Mouse (Mus musculus): ENCODE measurements around the gene Coa5. TPM values are rescaled to one million over a fixed set of nuclear protein-coding genes. Genes with fewer than 3 reads are reported as not detected.

Gene Coa5
- total RNA-seq, 1 experiment from 2014 or later = 66.7 TPM

DNA sequence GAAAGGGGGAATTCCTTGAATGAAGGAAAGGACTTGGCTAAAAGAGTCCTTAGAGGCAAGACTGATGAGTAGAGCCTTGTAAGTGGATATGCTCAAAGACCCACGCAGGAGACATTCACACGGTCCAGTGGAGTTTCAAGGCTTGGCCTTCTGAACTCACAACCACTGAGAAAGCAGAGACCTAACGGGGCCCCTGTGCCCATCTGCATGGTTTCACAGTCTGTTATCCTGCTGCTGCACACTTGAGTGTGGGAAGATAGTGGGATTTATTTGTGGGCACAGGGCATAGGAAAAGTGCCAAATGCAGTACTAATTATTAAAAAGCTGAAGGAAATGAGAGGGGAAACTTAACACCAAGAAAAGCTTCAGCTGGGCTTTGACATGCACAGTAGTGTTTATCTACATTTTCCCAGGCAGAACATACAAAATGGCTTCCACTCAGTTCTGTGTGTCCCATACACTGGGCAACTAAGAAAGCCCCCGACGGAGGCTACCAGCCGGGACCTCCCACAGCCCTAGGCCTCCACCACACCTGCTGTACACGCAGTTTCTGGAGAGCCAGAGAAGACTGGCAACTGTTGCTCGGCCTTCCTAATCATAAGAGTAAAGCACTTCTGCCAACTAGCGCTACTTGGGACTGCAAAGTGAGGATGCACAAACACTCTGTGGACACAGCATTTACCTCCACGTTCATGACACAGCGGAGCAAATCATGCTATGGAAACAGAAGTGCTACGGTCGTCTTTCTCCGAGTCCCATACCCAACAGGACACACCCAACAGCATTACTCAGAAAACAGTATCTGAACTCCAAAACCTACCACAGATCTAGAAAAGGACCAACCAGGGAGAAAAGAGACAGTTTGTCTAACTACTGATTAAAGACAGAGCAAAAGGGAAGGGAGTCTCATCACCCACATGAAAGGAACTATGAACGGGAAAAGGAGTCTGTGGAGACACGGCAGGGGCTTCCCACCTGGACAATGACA is 13.2 kb upstream of the Coa5 start:
- no peak for ATAC-seq (replicated peaks; ENCODE audit: insufficient number of reproducible peaks, low FRiP score, low TSS enrichment, poor library complexity, severe bottlenecking)

DNA sequence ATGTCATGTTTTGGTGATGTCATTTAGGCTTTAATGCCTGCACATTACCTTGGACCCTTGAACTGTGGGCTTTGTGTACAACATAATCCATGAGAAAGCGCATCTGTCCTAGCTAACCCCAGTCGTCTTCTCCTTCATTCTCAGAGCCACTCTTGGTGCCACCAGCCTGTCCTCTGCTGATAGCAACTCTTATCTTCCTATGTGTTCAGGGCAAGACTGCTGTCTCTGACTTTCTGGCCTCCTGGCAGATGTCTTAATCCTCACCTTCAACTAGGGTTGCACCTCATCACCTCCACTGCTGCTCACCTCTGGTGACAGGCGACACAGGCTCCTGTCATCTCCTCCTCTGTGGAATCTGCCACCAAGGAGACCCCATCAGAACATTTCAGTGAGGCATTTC is 6.5 kb upstream of the Coa5 start:
- ATAC-seq (replicated peaks; ENCODE audit: insufficient number of reproducible peaks, low FRiP score, low TSS enrichment, poor library complexity, severe bottlenecking) = no peak

DNA sequence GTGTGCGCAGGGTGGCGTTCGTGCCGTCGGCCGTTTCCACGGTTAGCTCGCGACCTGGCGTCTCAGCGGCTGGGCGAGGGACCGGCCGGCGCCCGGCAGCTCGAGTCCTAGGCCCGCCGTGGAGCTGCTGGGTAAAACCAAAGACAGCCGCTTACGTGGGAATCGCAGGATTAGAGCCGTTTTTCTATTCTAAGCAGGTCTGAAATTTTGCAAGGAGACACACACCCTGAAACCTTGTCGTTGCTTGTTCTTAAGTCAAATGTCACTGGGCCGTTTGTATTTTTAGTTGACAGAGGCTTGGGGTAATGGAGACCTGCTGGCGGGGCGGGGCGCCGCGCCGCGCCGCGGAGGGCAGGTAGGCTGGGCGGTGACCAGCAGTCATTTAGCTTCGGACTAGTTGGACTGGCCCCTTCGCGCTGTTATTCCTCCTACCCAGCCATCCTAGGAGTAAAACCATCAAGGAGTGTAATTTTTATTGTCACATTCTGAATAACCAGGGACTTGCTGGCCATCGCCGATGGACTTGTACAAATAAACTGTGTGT is 466 bp upstream of the Coa5 start:
- no peak for ATAC-seq (replicated peaks; ENCODE audit: insufficient number of reproducible peaks, low FRiP score, low TSS enrichment, poor library complexity, severe bottlenecking)

DNA sequence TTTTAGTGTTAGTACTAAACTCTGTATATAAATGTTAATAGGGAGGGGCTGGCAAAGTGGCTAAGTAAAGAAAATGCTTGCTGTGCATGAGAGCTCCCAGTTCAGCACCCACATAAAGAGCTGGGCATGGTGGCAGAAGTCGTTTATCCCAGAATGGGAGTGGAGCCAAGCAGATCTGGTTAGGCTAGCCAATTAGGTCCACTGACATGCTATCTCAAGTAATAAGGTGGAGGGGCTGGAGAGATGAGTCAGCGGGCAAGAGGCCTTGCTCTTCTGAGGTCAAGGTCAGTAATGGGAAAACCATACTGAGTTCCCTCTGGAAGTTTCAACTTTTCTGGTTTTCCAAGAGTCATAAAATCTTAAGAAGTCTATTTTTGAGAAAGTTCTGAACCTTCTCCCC is 992 bp downstream of the Coa5 start:
- ATAC-seq (replicated peaks; ENCODE audit: insufficient number of reproducible peaks, low FRiP score, low TSS enrichment, poor library complexity, severe bottlenecking) = no peak

DNA sequence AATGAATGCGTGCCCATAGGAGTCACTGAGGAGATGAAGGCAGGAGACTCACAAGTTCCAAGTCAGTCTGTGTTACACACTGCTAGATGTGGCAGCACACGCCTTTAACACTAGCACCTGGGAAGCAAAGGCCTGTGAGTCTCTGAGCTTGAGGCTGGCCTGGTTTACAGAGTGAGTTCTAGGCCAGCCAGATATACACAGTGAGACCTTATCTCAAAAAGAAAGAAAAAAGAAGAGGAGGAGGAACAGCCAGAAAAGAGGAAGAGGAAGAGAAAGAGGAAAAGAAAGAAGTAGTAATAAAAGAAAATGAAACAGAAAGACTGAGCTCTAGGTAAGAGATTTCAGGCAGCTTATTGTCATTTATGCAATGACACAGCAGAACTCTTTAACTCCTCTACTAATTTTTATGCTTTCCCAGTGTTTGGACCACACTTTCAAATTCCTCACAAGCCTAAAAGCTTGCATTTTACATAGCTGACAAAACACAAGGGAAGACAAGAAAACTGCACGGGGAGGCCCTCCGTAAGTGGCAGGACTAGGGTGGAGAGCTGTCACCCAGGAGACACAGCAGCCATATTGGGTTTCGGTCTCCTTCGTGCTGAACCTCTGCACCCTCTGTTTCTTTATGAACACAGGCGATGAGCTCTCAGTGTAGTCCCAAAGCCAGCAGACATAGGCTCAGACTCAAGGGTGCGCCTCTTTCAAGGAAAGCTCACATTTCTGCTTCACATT is 2.6 kb downstream of the Coa5 start:
- ATAC-seq (replicated peaks; ENCODE audit: insufficient number of reproducible peaks, low FRiP score, low TSS enrichment, poor library complexity, severe bottlenecking) = no peak

GRCm38 (mm10) chr1:37419420-37419819 is 10.5 kb downstream of the Coa5 start:
- peak; percentile 100 for ATAC-seq (replicated peaks; ENCODE audit: insufficient number of reproducible peaks, low FRiP score, low TSS enrichment, poor library complexity, severe bottlenecking)

DNA sequence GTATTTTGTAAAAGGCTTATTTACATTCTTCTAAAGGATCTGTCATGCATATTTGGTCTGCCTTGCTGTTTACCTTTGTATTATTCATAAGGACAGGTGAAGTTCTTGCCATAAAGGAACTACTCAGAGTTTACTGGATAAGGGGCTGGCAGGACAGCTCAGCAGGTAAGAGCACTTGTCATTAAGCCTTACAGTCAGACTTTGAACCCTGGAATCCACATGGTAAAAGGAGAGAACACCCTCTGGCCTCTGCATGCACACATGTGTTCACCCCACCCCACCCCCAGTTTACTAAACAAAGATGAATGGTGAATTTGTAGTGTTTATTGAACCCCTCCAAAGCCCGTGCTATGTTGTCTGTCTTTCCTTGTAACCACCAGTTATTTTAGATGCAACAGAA is 14.5 kb downstream of the Coa5 start:
- no peak for ATAC-seq (replicated peaks; ENCODE audit: insufficient number of reproducible peaks, low FRiP score, low TSS enrichment, poor library complexity, severe bottlenecking)

GRCm38 (mm10) chr1:37409647-37410046 is 20.3 kb downstream of the Coa5 start:
- no peak for ATAC-seq (replicated peaks; ENCODE audit: insufficient number of reproducible peaks, low FRiP score, low TSS enrichment, poor library complexity, severe bottlenecking)

DNA sequence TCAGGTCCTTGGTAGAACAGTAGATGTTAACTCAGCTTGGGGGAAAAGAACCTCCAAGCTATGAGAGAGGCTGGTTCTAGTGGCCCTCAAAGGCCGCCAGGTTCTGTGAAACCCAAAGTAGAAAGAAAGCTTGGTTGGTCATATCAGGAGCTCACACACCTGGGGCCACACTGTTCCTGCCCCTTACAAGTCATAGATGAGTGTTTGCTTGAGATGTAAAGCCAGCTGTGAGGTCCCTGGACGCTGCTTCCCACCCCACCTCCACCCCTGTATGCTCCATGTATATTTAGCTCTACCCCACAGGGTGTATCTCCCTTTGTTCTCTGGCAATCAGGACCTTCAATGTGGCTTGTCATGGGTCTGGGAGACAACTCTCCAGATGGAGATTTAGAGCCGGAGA is 21.2 kb downstream of the Coa5 start:
- ATAC-seq (replicated peaks; ENCODE audit: insufficient number of reproducible peaks, low FRiP score, low TSS enrichment, poor library complexity, severe bottlenecking) = no peak

DNA sequence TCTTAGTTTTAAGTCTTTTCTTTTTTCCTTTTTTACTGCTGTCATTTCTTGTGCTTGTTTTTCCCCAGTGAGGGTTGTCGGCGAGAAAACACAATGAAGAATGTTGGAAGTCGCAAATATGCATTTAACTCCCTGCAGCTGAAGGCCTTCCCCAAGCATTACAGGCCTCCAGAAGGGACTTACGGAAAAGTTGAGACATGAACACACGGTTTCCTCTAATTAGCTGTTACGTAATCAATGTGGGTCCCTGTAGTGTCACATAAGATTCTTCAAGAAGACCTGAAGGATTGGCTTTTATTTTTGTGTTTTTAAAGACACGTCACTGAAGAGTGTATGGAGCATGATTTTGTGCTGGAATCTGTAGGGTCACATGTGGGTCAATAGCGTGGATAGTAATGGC is 21.8 kb downstream of the Coa5 start:
- ATAC-seq (replicated peaks; ENCODE audit: insufficient number of reproducible peaks, low FRiP score, low TSS enrichment, poor library complexity, severe bottlenecking) = no peak

DNA sequence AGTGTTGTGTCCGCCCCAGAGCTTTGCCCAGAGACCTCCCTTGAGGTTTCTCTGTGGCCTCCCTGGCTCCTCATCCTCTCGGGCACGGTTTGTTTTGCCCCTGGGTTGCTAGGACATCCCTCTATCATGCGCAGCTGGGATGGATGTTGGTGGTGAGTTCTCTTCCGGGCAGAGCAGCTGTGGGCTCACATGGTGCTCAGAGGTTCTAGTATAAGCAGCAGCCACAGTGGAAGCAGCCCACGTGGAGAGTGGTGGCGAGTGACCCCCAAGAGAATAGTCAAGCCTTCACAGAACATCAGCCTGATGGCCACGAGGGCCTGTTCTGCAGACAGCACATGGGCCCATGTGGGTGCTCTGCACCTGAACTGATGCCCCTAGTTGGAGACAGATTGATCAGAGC is 22.7 kb downstream of the Coa5 start:
- no peak for ATAC-seq (replicated peaks; ENCODE audit: insufficient number of reproducible peaks, low FRiP score, low TSS enrichment, poor library complexity, severe bottlenecking)

- no peak for ATAC-seq (replicated peaks; ENCODE audit: insufficient number of reproducible peaks, low FRiP score, low TSS enrichment, poor library complexity, severe bottlenecking)
Observed at GRCm38 (mm10) chr1:37405137-37405536, 24.8 kb downstream of the Coa5 start.

DNA sequence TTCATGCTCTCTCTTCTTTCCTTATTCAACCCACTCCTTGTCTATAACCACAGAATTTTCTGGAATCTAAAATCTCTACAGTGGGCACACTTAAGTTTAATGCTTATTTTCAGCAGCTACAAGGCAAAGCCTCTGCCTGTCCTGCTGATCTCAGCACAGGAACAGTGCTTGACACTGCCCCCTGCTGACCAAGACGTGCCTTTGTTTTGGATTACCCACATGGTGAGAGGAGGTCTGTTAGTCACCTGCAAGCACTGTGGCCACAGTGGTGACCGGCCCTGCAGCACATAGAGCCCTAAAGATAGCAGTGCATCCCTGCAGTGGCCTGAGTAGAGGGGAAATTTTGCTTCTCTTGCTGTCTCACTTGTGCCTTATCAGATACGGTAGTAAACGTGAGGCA is 28.2 kb downstream of the Coa5 start:
- ATAC-seq (replicated peaks; ENCODE audit: insufficient number of reproducible peaks, low FRiP score, low TSS enrichment, poor library complexity, severe bottlenecking) = peak; percentile 71

- ATAC-seq (replicated peaks; ENCODE audit: insufficient number of reproducible peaks, low FRiP score, low TSS enrichment, poor library complexity, severe bottlenecking) = no peak
Observed at GRCm38 (mm10) chr1:37399734-37400133, 30.2 kb downstream of the Coa5 start.

GRCm38 (mm10) chr1:37398961-37399360 is 30.9 kb downstream of the Coa5 start:
- no peak for ATAC-seq (replicated peaks; ENCODE audit: insufficient number of reproducible peaks, low FRiP score, low TSS enrichment, poor library complexity, severe bottlenecking)

DNA sequence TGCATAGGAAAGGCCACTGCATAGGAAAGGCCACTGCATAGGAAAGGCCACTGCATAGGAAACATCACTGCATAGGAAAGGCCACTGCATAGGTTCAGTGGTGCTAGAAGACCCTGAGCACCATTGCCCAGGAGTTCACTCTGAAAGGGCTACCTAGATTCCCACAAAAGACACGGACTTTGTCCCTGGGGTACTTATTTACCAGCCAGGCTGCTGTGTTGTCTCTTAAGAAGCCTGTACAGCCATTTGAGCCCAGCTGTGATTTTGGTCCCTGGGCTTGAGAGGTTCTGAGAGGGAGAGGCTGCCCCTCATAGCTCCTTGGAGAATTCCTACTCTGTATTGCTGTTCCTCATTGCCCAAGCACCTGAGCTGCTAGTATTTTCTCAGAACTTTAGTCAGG is 33.4 kb downstream of the Coa5 start:
- no peak for ATAC-seq (replicated peaks; ENCODE audit: insufficient number of reproducible peaks, low FRiP score, low TSS enrichment, poor library complexity, severe bottlenecking)

- ATAC-seq (replicated peaks; ENCODE audit: insufficient number of reproducible peaks, low FRiP score, low TSS enrichment, poor library complexity, severe bottlenecking) = no peak
Observed at GRCm38 (mm10) chr1:37393174-37393573, 36.7 kb downstream of the Coa5 start.

DNA sequence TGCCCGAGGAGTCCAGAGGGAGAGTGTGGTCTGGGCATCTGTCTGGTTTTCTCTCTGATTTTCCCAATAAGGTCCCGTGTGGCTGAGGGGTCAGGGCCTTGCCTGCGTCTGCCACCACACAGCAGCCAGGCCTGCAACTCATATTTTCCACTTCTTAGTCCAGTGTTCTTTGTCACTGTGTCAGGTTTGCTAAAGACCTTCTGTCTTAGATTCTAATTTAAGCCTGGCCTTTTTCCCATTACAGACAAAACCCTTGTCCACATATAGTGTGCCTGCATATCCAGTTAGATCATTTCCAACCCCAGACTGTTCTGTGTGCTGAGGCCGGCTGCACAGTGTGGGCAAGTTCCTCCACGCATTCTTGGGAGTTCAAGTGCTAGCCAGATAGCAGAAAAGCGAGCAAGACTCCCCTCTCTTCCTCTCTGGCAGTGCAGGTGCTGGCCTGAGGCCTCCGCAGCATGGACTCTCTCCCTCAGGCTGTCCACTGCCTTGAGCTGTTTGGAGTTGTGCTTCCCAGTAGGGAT is 43.4 kb downstream of the Coa5 start:
- no peak for ATAC-seq (replicated peaks; ENCODE audit: insufficient number of reproducible peaks, low FRiP score, low TSS enrichment, poor library complexity, severe bottlenecking)

DNA sequence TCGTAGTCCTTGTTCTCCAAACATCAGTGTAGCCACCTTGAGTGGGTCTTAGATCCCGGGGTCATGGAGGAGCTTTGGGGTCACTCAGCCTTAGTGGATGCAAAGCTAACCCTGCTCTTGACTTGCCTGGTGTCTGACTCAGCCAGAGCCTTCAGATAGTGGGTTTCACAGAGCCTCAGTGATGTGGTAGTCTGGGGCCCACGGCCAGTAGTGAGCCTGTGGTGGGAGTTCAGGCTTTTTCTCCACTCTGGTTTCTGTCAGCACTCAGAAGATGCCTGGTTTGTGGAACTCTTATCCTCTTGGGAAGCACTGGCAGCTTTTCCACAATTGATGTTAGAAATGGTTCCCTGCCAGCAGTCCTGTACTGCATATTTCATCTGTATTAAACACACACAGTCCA is 45.6 kb downstream of the Coa5 start:
- ATAC-seq (replicated peaks; ENCODE audit: insufficient number of reproducible peaks, low FRiP score, low TSS enrichment, poor library complexity, severe bottlenecking) = no peak
